Mouse (Mus musculus): ENCODE measurements around the gene Casp9.

Casp9 gene

GRCm38 (mm10) chr4:141796356-141796755, 2.9 kb downstream of the Casp9 start:
- ChIA-PET CTCF (interaction anchor here in 1 of 4 experiments (0.7 kb wide), 1 partner anchor 582 kb away, joined by 3 read pairs; no protein-coding TSS in a partner anchor), POLR2A (interaction anchor here in 1 of 4 experiments (0.6 to 1.8 kb wide), 5 partner anchors 14 to 1527 kb away, joined by 3 to 7 read pairs (median 3); no protein-coding TSS in a partner anchor)

- ChIA-PET CTCF (interaction anchor here in 2 of 4 experiments (0.6 to 0.7 kb wide), 2 partner anchors 166 to 582 kb away, joined by 3 read pairs; no protein-coding TSS in a partner anchor), POLR2A (no interaction called here)
These were observed 3.5 kb downstream of the Casp9 start for GRCm38 (mm10) chr4:141796954-141797353.

GRCm38 (mm10) chr4:141797545-141797944, 4.1 kb downstream of the Casp9 start:
- POLR2A ChIA-PET, result no interaction called here
- CTCF ChIA-PET, result interaction anchor here in 1 of 4 experiments (0.6 kb wide), 1 partner anchor 165 kb away, joined by 3 read pairs; no protein-coding TSS in a partner anchor

GRCm38 (mm10) chr4:141804105-141804504, 10.7 kb downstream of the Casp9 start:
- POLR2A ChIA-PET, result interaction anchor here in 2 of 4 experiments (0.7 to 1.0 kb wide), 2 partner anchors 13 to 74 kb away, joined by 3 to 6 read pairs; partner anchors contain the start of gene Dnajc16 (in 1 of the 2)
- CTCF ChIA-PET, result no interaction called here

GRCm38 (mm10) chr4:141805886-141806285, 12.5 kb downstream of the Casp9 start:
- CTCF ChIA-PET, result interaction anchor here in 1 of 4 experiments (1.4 kb wide), 1 partner anchor 188 kb away, joined by 4 read pairs; no protein-coding TSS in a partner anchor
- POLR2A ChIA-PET, result no interaction called here

- POLR2A ChIA-PET, result interaction anchor here in 2 of 4 experiments (0.7 to 1.6 kb wide), 5 partner anchors 9 to 50 kb away, joined by 3 to 6 read pairs (median 3); partner anchors contain the start of gene Casp9 (in 2 of the 2)
- CTCF ChIA-PET, result interaction anchor here in 3 of 4 experiments (0.6 to 1.2 kb wide), 23 partner anchors 9 to 394 kb away, joined by 3 to 7 read pairs (median 4); partner anchors contain the start of genes Casp9 (in 2 of the 3), Cela2a (in 1 of the 3) and Clcnkb (in 1 of the 3)
These were observed 16.5 kb downstream of the Casp9 start for GRCm38 (mm10) chr4:141809850-141810464.

- ChIA-PET CTCF (interaction anchor here in 3 of 4 experiments (0.5 to 1.5 kb wide), 8 partner anchors 8 to 159 kb away, joined by 3 to 8 read pairs (median 4); partner anchors contain the start of gene Casp9 (in 1 of the 3)), POLR2A (interaction anchor here in 3 of 4 experiments (1.2 to 1.6 kb wide), 4 partner anchors 17 to 193 kb away, joined by 3 to 9 read pairs (median 6); partner anchors contain the start of genes Casp9 (in 3 of the 3) and Tmem82 (in 1 of the 3))
These were observed 17.6 kb downstream of the Casp9 start for GRCm38 (mm10) chr4:141810975-141811374.

GRCm38 (mm10) chr4:141811375-141811774, 18.0 kb downstream of the Casp9 start:
- CTCF ChIA-PET, result interaction anchor here in 2 of 4 experiments (0.8 to 1.5 kb wide), 4 partner anchors 8 to 46 kb away, joined by 3 to 5 read pairs (median 4); no protein-coding TSS in a partner anchor

GRCm38 (mm10) chr4:141816267-141816666, 22.9 kb downstream of the Casp9 start:
- ChIA-PET CTCF (interaction anchor here in 2 of 4 experiments (0.6 to 0.7 kb wide), 2 partner anchors 148 to 386 kb away, joined by 3 to 4 read pairs; no protein-coding TSS in a partner anchor), POLR2A (interaction anchor here in 1 of 4 experiments (0.7 to 1.1 kb wide), 3 partner anchors 26 to 139 kb away, joined by 3 read pairs; partner anchors contain the start of gene Dnajc16)

More at GRCm38 (mm10) chr4:141811375-141811774, 18.0 kb downstream of the Casp9 start:
- POLR2A ChIA-PET, result interaction anchor here in 3 of 4 experiments (1.2 to 1.6 kb wide), 4 partner anchors 18 to 193 kb away, joined by 3 to 9 read pairs (median 6); partner anchors contain the start of genes Casp9 (in 3 of the 3) and Tmem82 (in 1 of the 3)

GRCm38 (mm10) chr4:141816776-141817655, 23.6 kb downstream of the Casp9 start:
- POLR2A ChIA-PET, result interaction anchor here in 1 of 4 experiments (0.6 to 1.8 kb wide), 3 partner anchors 21 to 140 kb away, joined by 3 to 8 read pairs (median 3); partner anchors contain the start of gene Casp9
- CTCF ChIA-PET, result no interaction called here

- ChIA-PET POLR2A (interaction anchor here in 1 of 4 experiments (0.6 to 1.8 kb wide), 2 partner anchors 22 to 24 kb away, joined by 3 to 8 read pairs; partner anchors contain the start of gene Casp9), CTCF (interaction anchor here in 3 of 4 experiments (0.7 to 1.8 kb wide), 4 partner anchors 8 to 435 kb away, joined by 3 to 7 read pairs (median 4); no protein-coding TSS in a partner anchor)
These were observed 24.3 kb downstream of the Casp9 start for GRCm38 (mm10) chr4:141817706-141818105.

GRCm38 (mm10) chr4:141818861-141819260, 25.4 kb downstream of the Casp9 start:
- ChIA-PET POLR2A (interaction anchor here in 3 of 4 experiments (0.6 to 2.3 kb wide), 18 partner anchors 9 to 398 kb away, joined by 3 to 13 read pairs (median 3); partner anchors contain the start of genes Casp9 (in 3 of the 3), Ddi2 (in 1 of the 3) and Tmem82 (in 1 of the 3)), CTCF (interaction anchor here in 3 of 4 experiments (0.5 to 1.8 kb wide), 8 partner anchors 8 to 436 kb away, joined by 3 to 7 read pairs (median 4); no protein-coding TSS in a partner anchor)

GRCm38 (mm10) chr4:141819316-141819715, 25.9 kb downstream of the Casp9 start:
- ChIA-PET POLR2A (interaction anchor here in 3 of 4 experiments (0.6 to 2.3 kb wide), 20 partner anchors 8 to 398 kb away, joined by 3 to 13 read pairs (median 3); partner anchors contain the start of genes Casp9 (in 2 of the 3), Ddi2 (in 1 of the 3) and Tmem82 (in 1 of the 3)), CTCF (interaction anchor here in 3 of 4 experiments (0.5 to 1.8 kb wide), 8 partner anchors 8 to 46 kb away, joined by 3 to 7 read pairs (median 4); no protein-coding TSS in a partner anchor)

- CTCF ChIA-PET, result interaction anchor here in 2 of 4 experiments (0.5 to 2.5 kb wide), 6 partner anchors 8 to 1360 kb away, joined by 3 to 11 read pairs (median 4); partner anchors contain the start of gene Ddi2 (in 1 of the 2)
These were observed 27.8 kb downstream of the Casp9 start for GRCm38 (mm10) chr4:141821178-141821577.

GRCm38 (mm10) chr4:141822089-141822488, 28.7 kb downstream of the Casp9 start:
- CTCF ChIA-PET, result interaction anchor here (0.6 to 2.5 kb wide), 18 partner anchors 8 to 1082 kb away, joined by 3 to 11 read pairs (median 4); partner anchors contain the start of genes Casp9 (in 1 of the 4) and Tmem82 (in 1 of the 4)
- POLR2A ChIA-PET, result interaction anchor here in 2 of 4 experiments (0.9 to 2.3 kb wide), 3 partner anchors 8 to 257 kb away, joined by 3 to 13 read pairs (median 8); no protein-coding TSS in a partner anchor

More at GRCm38 (mm10) chr4:141821178-141821577, 27.8 kb downstream of the Casp9 start:
- POLR2A ChIA-PET, result interaction anchor here in 1 of 4 experiments (1.1 kb wide), 1 partner anchor 11 kb away, joined by 3 read pairs; no protein-coding TSS in a partner anchor

- CTCF ChIA-PET, result interaction anchor here (0.6 to 2.5 kb wide), 15 partner anchors 9 to 656 kb away, joined by 3 to 11 read pairs (median 5); partner anchors contain the start of genes Casp9 (in 2 of the 4) and Tmem82 (in 1 of the 4)
- POLR2A ChIA-PET, result interaction anchor here in 2 of 4 experiments (0.6 to 2.3 kb wide), 6 partner anchors 9 to 203 kb away, joined by 3 to 13 read pairs (median 6); partner anchors contain the start of gene Casp9 (in 1 of the 2)
These were observed 29.6 kb downstream of the Casp9 start for GRCm38 (mm10) chr4:141822979-141823378.

All from embryonic stem cell, embryonic (primary cell).